Mouse (Mus musculus) liver, embryonic 14.5 days (tissue): ENCODE results near the gene Camk2d. TPM values are rescaled to one million over a fixed set of nuclear protein-coding genes. Genes with fewer than 3 reads are reported as not detected.

Source experiments
- ATAC-seq: fragments of 200-750 bp; cut with Nextera tagmentation; 2 replicates; pipeline ENCODE4 v1.8.0; 2017; ENCODE audit warnings: moderate number of reproducible peaks, mild to moderate bottlenecking, moderate library complexity; ENCODE audit not compliant: insufficient read depth
- DNase-seq, 3 experiments: peaks; one replicate each; pipeline ENCODE4 v3.0.0-alpha.2; 2012 to 2013; ENCODE audit warnings: low read depth in 3 of 3, low spot score in 3 of 3
- H3K27ac ChIP-seq: fragments of 300-500 bp; sonication (generic); 2 replicates; pipeline ENCODE4 v1.5.1; 2014; ENCODE audit warnings: moderate library complexity, mild to moderate bottlenecking, control low read depth, inconsistent platforms
- H3K27me3 ChIP-seq: fragments of 300-500 bp; sonication (generic); 2 replicates; pipeline ENCODE4 v1.6.1; 2014; ENCODE audit warnings: mild to moderate bottlenecking, low read length, moderate library complexity; ENCODE audit not compliant: control insufficient read depth, insufficient read depth
- H3K36me3 ChIP-seq: fragments of 300-500 bp; sonication (generic); replicated peaks from 2 replicates; pipeline ENCODE4 v1.6.1; 2014; ENCODE audit warnings: low read depth; ENCODE audit not compliant: control insufficient read depth, insufficient read depth
- H3K4me1 ChIP-seq, 2 experiments: fragments of 200-500 bp in 1 of 2; fragments of 300-500 bp in 1 of 2; sonication (generic) in 1 of 2; replicated peaks; 2 replicates each; pipeline ENCODE4 v1.6.1; 2012 to 2014; ENCODE audit warnings: antibody characterized with exemption in 1 of 2, inconsistent platforms in 1 of 2, low read length in 1 of 2; ENCODE audit not compliant: control insufficient read depth in 2 of 2, insufficient read depth in 2 of 2
- H3K4me2 ChIP-seq: fragments of 300-500 bp; sonication (generic); 2 replicates; pipeline ENCODE4 v1.6.1; 2014; ENCODE audit warnings: low read depth, mild to moderate bottlenecking, control low read depth, moderate library complexity
- H3K4me3 ChIP-seq, 2 experiments: fragments of 200-500 bp in 1 of 2; fragments of 300-500 bp in 1 of 2; sonication (generic) in 1 of 2; 2 replicates each; pipeline ENCODE4 v1.5.1; 2012 to 2014; ENCODE audit warnings: low read depth in 2 of 2, low read length in 2 of 2, mild to moderate bottlenecking in 2 of 2, control low read depth in 1 of 2, inconsistent platforms in 1 of 2, moderate library complexity in 1 of 2; ENCODE audit not compliant: insufficient read depth in 1 of 2
- H3K9ac ChIP-seq: fragments of 300-500 bp; sonication (generic); replicated peaks from 2 replicates; pipeline ENCODE4 v1.6.1; 2014; ENCODE audit warnings: mild to moderate bottlenecking, control low read depth, moderate library complexity
- H3K9me3 ChIP-seq: fragments of 300-500 bp; sonication (generic); 2 replicates; pipeline ENCODE4 v1.6.1; 2016; ENCODE audit warnings: low read length, mixed read lengths; ENCODE audit not compliant: control insufficient read depth
- CTCF ChIP-seq: IDR thresholded peaks from 2 replicates; pipeline ENCODE4 v1.5.1; 2016; ENCODE audit warnings: antibody characterized with exemption, low read depth, control low read depth
- EP300 ChIP-seq: IDR thresholded peaks from 2 replicates; pipeline ENCODE4 v1.6.1; 2016; ENCODE audit warnings: antibody characterized with exemption, low read depth
- WGBS: fragments of 180-500 bp; shearing (Covaris S2); extraction: QIAGEN DNeasy Blood & Tissue Kit; methylation state at CpG from one replicate; pipeline ENCODE4 v1.1.7; 2014; ENCODE audit not compliant: insufficient replicate concordance; 5-methylcytosine and 5-hydroxymethylcytosine counted together
- polyA plus RNA-seq, 2 experiments: library from polyadenylated mRNA; depleted of rRNA in 1 of 2; stranded (reverse) in 1 of 2; unstranded in 1 of 2; fragments of >200 nt; fragmentation: Nextera tagmentation in 1 of 2; extraction: Ambion mirVana in 1 of 2; gene quantifications; 2 replicates each; pipeline versions ENCODE4 v1.2.1 to v1.2.3; 2012 to 2014

Camk2d gene
- polyA plus RNA-seq, 2 experiments: 2.2 to 3.7 TPM

DNA sequence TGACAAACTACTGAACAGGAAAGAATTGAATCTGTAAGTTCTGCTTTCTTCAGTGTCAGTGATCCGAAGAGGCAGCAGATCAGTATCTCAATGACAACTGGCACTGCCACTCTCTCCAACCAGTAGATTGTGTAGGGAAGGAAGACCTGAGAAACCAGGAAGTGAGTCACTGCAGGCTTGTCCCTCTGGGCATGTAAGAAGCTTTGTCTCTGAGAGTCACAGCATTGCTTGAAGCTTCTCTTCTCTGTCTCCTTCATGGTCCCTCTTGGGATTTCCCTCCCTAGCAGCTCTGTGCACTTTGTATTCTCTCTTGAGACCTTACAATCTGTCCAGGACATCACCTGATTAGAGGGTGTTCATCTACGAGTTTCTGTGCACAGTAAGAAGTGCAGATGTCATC, 233.7 kb downstream of the Camk2d start:
- no peak overlapping the region for H3K4me2 ChIP-seq
- no peak overlapping the region for H3K27ac ChIP-seq
- no peak overlapping the region for H3K9ac ChIP-seq
- DNase-seq: no peak
- no peaks in the 10 kb centered on the region for H3K36me3 ChIP-seq
- TF ChIP-seq CTCF: no peak
- TF ChIP-seq EP300: no peak
- H3K4me1 ChIP-seq: no peaks in the 10 kb centered on the region
- no peak overlapping the region for H3K4me3 ChIP-seq
- no peaks in the 10 kb centered on the region for H3K27me3 ChIP-seq
- no peak for ATAC-seq
- H3K9me3 ChIP-seq: no peaks in the 10 kb centered on the region
- WGBS: 22% methylated on average over 2 of the region's 2 CpGs

DNA sequence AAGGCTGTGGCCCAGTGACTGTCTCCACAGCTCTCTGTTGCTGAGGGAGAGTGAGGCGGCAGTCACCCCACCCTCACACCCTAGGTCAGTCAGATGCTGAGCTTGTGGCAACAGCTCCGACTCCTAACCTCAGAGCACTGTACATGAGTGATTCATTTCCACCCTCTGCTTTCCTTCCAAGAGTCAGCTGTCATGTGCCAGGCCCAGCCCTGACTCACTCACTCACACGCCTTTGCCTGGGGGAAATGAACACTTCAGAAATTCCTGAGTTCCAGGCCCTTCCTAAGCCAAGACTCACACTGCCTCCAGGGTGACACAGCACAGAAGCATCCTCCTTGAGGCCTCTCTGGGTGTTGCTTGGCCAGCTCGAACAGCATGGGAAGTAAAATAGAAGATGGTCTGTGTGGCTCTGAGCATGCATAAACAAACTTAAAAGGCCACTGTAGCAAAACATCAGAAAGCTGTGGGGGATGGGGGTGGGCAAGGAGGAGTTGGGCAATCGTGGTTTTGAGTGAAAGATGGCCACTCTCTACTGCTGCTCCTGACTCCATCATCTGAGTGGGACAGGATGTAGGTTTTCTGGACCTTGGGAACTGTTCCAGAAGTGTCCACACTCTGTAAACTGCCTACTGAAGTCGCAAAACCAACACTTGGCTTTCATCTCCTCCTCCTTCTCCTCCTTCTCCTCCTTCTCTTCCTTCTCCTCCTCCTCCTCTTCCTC, 235.5 kb downstream of the Camk2d start:
- Histone ChIP-seq H3K27ac (no peak overlapping the region), H3K4me2 (no peak overlapping the region), H3K9me3 (no peaks in the 10 kb centered on the region), H3K36me3 (no peaks in the 10 kb centered on the region), H3K27me3 (no peaks in the 10 kb centered on the region), H3K4me1 (no peaks in the 10 kb centered on the region), H3K4me3 (no peak overlapping the region), H3K9ac (no peak overlapping the region)
- TF ChIP-seq CTCF (no peak), EP300 (no peak)
- no peak for DNase-seq
- 46% methylated on average over 6 of the region's 6 CpGs for WGBS
- no peak for ATAC-seq

- Histone ChIP-seq H3K4me3 (no peak overlapping the region), H3K9ac (no peak overlapping the region), H3K4me1 (no peaks in the 10 kb centered on the region), H3K4me2 (no peak overlapping the region), H3K36me3 (no peaks in the 10 kb centered on the region), H3K27ac (no peak overlapping the region), H3K27me3 (no peaks in the 10 kb centered on the region), H3K9me3 (no peaks in the 10 kb centered on the region)
- TF ChIP-seq CTCF: no peak
- TF ChIP-seq EP300: no peak
- ATAC-seq (no peak), DNase-seq (no peak)
- 70% methylated on average over 5 of the region's 5 CpGs for WGBS
Observed at GRCm38 (mm10) chr3:126834641-126835167, 238.6 kb downstream of the Camk2d start.

GRCm38 (mm10) chr3:126842780-126843179, 246.7 kb downstream of the Camk2d start:
- DNase-seq (no peak), ATAC-seq (no peak)
- Histone ChIP-seq H3K27ac (no peak overlapping the region), H3K36me3 (no peaks in the 10 kb centered on the region), H3K4me1 (no peaks in the 10 kb centered on the region), H3K9me3 (no peaks in the 10 kb centered on the region), H3K4me2 (no peak overlapping the region), H3K4me3 (no peak overlapping the region), H3K27me3 (no peaks in the 10 kb centered on the region), H3K9ac (no peak overlapping the region)
- 62% methylated on average over 9 of the region's 9 CpGs for WGBS
- no peak for TF ChIP-seq EP300
- TF ChIP-seq CTCF: no peak

- H3K27ac ChIP-seq: no peak overlapping the region
- no peak for TF ChIP-seq CTCF
- no peak for TF ChIP-seq EP300
- no peak for DNase-seq
- no peaks in the 10 kb centered on the region for H3K36me3 ChIP-seq
- H3K4me2 ChIP-seq: no peak overlapping the region
- WGBS: 77% methylated on average over 7 of the region's 7 CpGs
- H3K4me1 ChIP-seq: no peaks in the 10 kb centered on the region
- H3K9me3 ChIP-seq: no peaks in the 10 kb centered on the region
- H3K4me3 ChIP-seq: no peak overlapping the region
- no peak overlapping the region for H3K9ac ChIP-seq
- H3K27me3 ChIP-seq: no peaks in the 10 kb centered on the region
- no peak for ATAC-seq
Observed at GRCm38 (mm10) chr3:126844809-126845208, 248.7 kb downstream of the Camk2d start.
